Mouse (Mus musculus) spleen, adult 2 months (tissue): ENCODE measurements around the gene Ahcyl1. TPM values are rescaled to one million over a fixed set of nuclear protein-coding genes. Genes with fewer than 3 reads are reported as not detected.

Source experiments
- DNase-seq, 2 experiments: peaks; one replicate each; pipeline versions ENCODE4 v3.0.0 to v3.0.0-alpha.2; 2012 to 2021; ENCODE audit warnings: low spot score in 2 of 2, low read depth in 1 of 2
- H3K27ac ChIP-seq: fragments of 200-500 bp; 2 replicates; pipeline ENCODE4 v1.5.1; 2012; ENCODE audit warnings: low read length, inconsistent platforms; ENCODE audit not compliant: insufficient read depth
- H3K27me3 ChIP-seq: fragments of 200-500 bp; 2 replicates; pipeline ENCODE4 v1.6.1; 2012; ENCODE audit warnings: mild to moderate bottlenecking, moderate library complexity, low read length, inconsistent platforms; ENCODE audit not compliant: control insufficient read depth, insufficient read depth
- H3K36me3 ChIP-seq: fragments of 200-500 bp; 2 replicates; pipeline ENCODE4 v1.6.1; 2012; ENCODE audit warnings: mild to moderate bottlenecking, low read length, inconsistent platforms; ENCODE audit not compliant: control insufficient read depth, insufficient read depth
- H3K4me1 ChIP-seq: fragments of 200-500 bp; 2 replicates; pipeline ENCODE4 v1.6.1; 2011; ENCODE audit warnings: inconsistent platforms; ENCODE audit not compliant: control insufficient read depth, insufficient read depth, insufficient read length
- H3K4me3 ChIP-seq: fragments of 200-500 bp; 2 replicates; pipeline ENCODE4 v1.5.1; 2011; ENCODE audit warnings: mild to moderate bottlenecking, inconsistent platforms; ENCODE audit not compliant: insufficient read depth, insufficient read length; ENCODE audit errors: extremely low read depth
- CTCF ChIP-seq: fragments of 200-500 bp; IDR thresholded peaks from 2 replicates; pipeline ENCODE4 v1.5.1; 2011; ENCODE audit warnings: mild to moderate bottlenecking, inconsistent platforms; ENCODE audit not compliant: insufficient read depth, insufficient read length, insufficient replicate concordance; ENCODE audit errors: extremely low read depth
- POLR2A ChIP-seq: fragments of 200-500 bp; IDR thresholded peaks from 2 replicates; pipeline ENCODE4 v1.6.1; 2011; ENCODE audit warnings: low read depth, low read length, inconsistent platforms
- WGBS: fragments of 180-500 bp; shearing (Covaris S2); methylation state at CpG from one replicate; pipeline ENCODE4 v1.1.7; 2018; 5-methylcytosine and 5-hydroxymethylcytosine counted together
- polyA plus RNA-seq: library from polyadenylated mRNA; depleted of rRNA; stranded (reverse); fragments of >200 nt; gene quantifications from 2 replicates; pipeline ENCODE4 v1.2.3, GENCODE M21; 2012

Gene Ahcyl1
- polyA plus RNA-seq, 1 experiment = 22.7 TPM

- H3K4me1 ChIP-seq = no peaks in the 10 kb centered on the region
- no peaks in the 10 kb centered on the region; the same call in 1 of the 2 replicates for H3K27me3 ChIP-seq
- no peak for DNase-seq
- H3K27ac ChIP-seq = no peak overlapping the region
- no peaks in the 10 kb centered on the region for H3K36me3 ChIP-seq
- no peak for TF ChIP-seq POLR2A
- no peak for TF ChIP-seq CTCF
- WGBS = 65% methylated on average over 5 of the region's 5 CpGs
- H3K4me3 ChIP-seq = no peak overlapping the region
These were observed 58.7 kb downstream of the Ahcyl1 start for GRCm38 (mm10) chr3:107637606-107638172.

- DNase-seq = no peak
- Histone ChIP-seq H3K4me1 (no peaks in the 10 kb centered on the region), H3K4me3 (no peak overlapping the region), H3K27me3 (no peaks in the 10 kb centered on the region; the same call in 1 of the 2 replicates), H3K27ac (no peak overlapping the region), H3K36me3 (no peaks in the 10 kb centered on the region)
- TF ChIP-seq CTCF = no peak
- no peak for TF ChIP-seq POLR2A
- 71% methylated on average over 3 of the region's 3 CpGs for WGBS
These were observed 60.1 kb downstream of the Ahcyl1 start for GRCm38 (mm10) chr3:107636236-107636635.

GRCm38 (mm10) chr3:107635836-107636235 is 60.5 kb downstream of the Ahcyl1 start:
- TF ChIP-seq CTCF (no peak), POLR2A (no peak)
- Histone ChIP-seq H3K4me3 (no peak overlapping the region), H3K36me3 (no peaks in the 10 kb centered on the region), H3K27me3 (no peaks in the 10 kb centered on the region; the same call in 1 of the 2 replicates), H3K27ac (no peak overlapping the region), H3K4me1 (peaks cover under 1% of the 10 kb centered on the region; the same call in 1 of the 2 replicates)
- 82% methylated on average over 8 of the region's 8 CpGs for WGBS
- no peak for DNase-seq

GRCm38 (mm10) chr3:107633906-107634305 is 62.5 kb downstream of the Ahcyl1 start:
- Histone ChIP-seq H3K4me1 (peaks cover 5% of the 10 kb centered on the region; the same call in 1 of the 2 replicates), H3K4me3 (no peak overlapping the region), H3K27me3 (no peaks in the 10 kb centered on the region; the same call in 1 of the 2 replicates), H3K36me3 (no peaks in the 10 kb centered on the region), H3K27ac (no peak overlapping the region)
- no peak for TF ChIP-seq CTCF
- TF ChIP-seq POLR2A = no peak
- DNase-seq = no peak
- WGBS = 93% methylated on average over 9 of the region's 9 CpGs

- Histone ChIP-seq H3K4me1 (peaks cover 5% of the 10 kb centered on the region; the same call in 1 of the 2 replicates), H3K4me3 (no peak overlapping the region)
- 95% methylated on average over 4 of the region's 4 CpGs for WGBS
These were observed 63.6 kb downstream of the Ahcyl1 start for GRCm38 (mm10) chr3:107632786-107633185.

GRCm38 (mm10) chr3:107631523-107631958 is 64.8 kb downstream of the Ahcyl1 start, which contains the start of gene Strip1:
Gene Strip1 (minus strand): TSS chr3:107631694.
- Histone ChIP-seq H3K4me1 (peaks cover 5% of the 10 kb centered on the region; the same call in 1 of the 2 replicates), H3K36me3 (peaks cover 2% of the 10 kb centered on the region; the same call in 1 of the 2 replicates), H3K27me3 (no peaks in the 10 kb centered on the region), H3K27ac (peak within 1 kb of the TSS; percentile 64), H3K4me3 (peak within 1 kb of the TSS; percentile 93)
- TF ChIP-seq POLR2A (no peak; the same call in 1 of the 2 replicates), CTCF (no peak)
- peak; percentile 85 to 88 for DNase-seq
- under 1% methylated on average over 35 of the region's 35 CpGs for WGBS

More at GRCm38 (mm10) chr3:107632786-107633185, 63.6 kb downstream of the Ahcyl1 start:
- no peak for DNase-seq
- no peaks in the 10 kb centered on the region for H3K36me3 ChIP-seq
- TF ChIP-seq POLR2A (no peak), CTCF (no peak)
- H3K27ac ChIP-seq = no peak overlapping the region
- no peaks in the 10 kb centered on the region; the same call in 1 of the 2 replicates for H3K27me3 ChIP-seq

- H3K4me1 ChIP-seq = peaks cover 5% of the 10 kb centered on the region; the same call in 1 of the 2 replicates
- peak within 1 kb of the TSS; percentile 93 for H3K4me3 ChIP-seq
- no peaks in the 10 kb centered on the region for H3K27me3 ChIP-seq
- DNase-seq = no peak
- H3K36me3 ChIP-seq = peaks cover 3% of the 10 kb centered on the region
- WGBS = 3% methylated on average over 47 of the region's 48 CpGs
- TF ChIP-seq POLR2A = no peak
- TF ChIP-seq CTCF = no peak
- H3K27ac ChIP-seq = peak within 1 kb of the TSS; percentile 64
These were observed 65.5 kb downstream of the Ahcyl1 start, which contains the start of gene Gm10961 for GRCm38 (mm10) chr3:107630682-107631522. Gene Gm10961 (plus strand): TSS chr3:107631322.
